Mouse (Mus musculus) cortical plate, adult 2 months (tissue): ENCODE measurements around the gene Hist1h2ae.

Experiments
- CTCF ChIP-seq: fragments of 200-500 bp; IDR thresholded peaks from 2 replicates; pipeline ENCODE4 v1.5.1; 2011; ENCODE audit warnings: mild to moderate bottlenecking, control low read depth, low read length; ENCODE audit not compliant: insufficient read depth; ENCODE audit errors: extremely low read depth
- POLR2A ChIP-seq: fragments of 200-500 bp; IDR thresholded peaks from 2 replicates; pipeline ENCODE4 v1.6.1; 2011; ENCODE audit warnings: mild to moderate bottlenecking, low read length, control low read depth; ENCODE audit not compliant: insufficient read depth; ENCODE audit errors: extremely low read depth

DNA sequence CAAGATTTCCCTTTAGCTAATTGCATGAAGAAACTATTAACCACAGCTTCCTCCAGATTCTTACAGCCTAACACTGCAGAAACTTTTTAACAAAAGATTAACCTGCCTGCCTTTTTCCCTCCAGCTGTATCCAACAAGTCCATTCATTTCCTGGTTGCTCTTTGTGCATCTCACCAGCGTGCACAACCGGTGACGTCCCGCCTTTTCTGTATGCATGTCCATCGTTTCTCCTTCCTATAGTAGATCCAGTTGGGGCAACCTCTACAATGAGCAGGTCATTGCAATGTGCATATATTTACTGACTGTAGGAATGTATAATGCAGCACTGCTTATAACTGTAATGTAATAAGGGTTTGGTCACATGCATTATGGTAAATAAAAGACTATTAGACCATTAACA, 47.0 kb downstream of the Hist1h2ae start:
- no peak for TF ChIP-seq CTCF
- TF ChIP-seq POLR2A: no peak
